Mouse (Mus musculus): ENCODE results near the gene Ints2.

Gene Ints2

GRCm38 (mm10) chr11:86174173-86174572 lies 83.2 kb downstream of the Ints2 start:
- peak; percentile 6 to 37 for DNase-seq (ENCODE audit: low spot score in 2 of 2)

GRCm38 (mm10) chr11:86170743-86171142 lies 86.6 kb downstream of the Ints2 start:
- DNase-seq (ENCODE audit: low spot score in 2 of 2): no peak

All from frontal cortex, postnatal 10 days (tissue).